Mouse (Mus musculus) layer of hippocampus, postnatal 36 days (tissue): ENCODE data around the gene Tnip1. TPM values are rescaled to one million over a fixed set of nuclear protein-coding genes. Genes with fewer than 3 reads are reported as not detected.
A peak's percentile ranks its signal among the peaks of the same experiment; 100 is the strongest.
"Not testable (repeated sequence)": the region's sequence is repeated elsewhere in the genome, so short reads cannot be mapped to it uniquely, and the experiment has no call there.

Experiments
- DNase-seq, 2 experiments: peaks; one replicate each; pipeline ENCODE4 v3.0.0; 2022
- total RNA-seq, 2 experiments: library from RNA; stranded (reverse); gene quantifications; 2 replicates each; pipeline ENCODE4 v1.2.3; 2021

Tnip1 gene
- total RNA-seq, 2 experiments from 2014 or later, result 34.2 to 36.6 TPM

- no peak for DNase-seq
Observed at GRCm38 (mm10) chr11:54907259-54907658, 55.5 kb downstream of the Tnip1 start.

GRCm38 (mm10) chr11:54906466-54906865 is 56.3 kb downstream of the Tnip1 start:
- no peak for DNase-seq

DNA sequence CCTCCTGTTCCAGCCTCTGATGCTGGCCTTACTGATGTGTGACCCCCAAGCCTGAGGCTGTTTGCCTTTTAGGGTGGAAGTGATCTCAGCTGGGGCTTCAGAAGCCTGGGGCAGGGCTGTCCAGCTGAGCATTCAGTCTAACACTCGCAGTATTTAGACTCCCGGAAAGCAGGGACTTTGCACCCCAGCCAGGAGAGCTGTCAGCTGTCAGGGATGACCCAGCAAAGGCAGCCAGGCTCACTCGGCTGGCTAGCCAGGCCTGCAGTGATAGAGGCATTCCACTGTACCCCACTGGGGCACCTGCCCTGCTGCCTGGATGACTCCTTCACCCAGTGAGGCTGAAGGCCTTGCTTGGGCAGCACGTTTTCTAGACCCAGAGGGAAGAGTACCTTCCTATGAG is 56.8 kb downstream of the Tnip1 start:
- DNase-seq, result no peak

- no peak for DNase-seq
Observed at GRCm38 (mm10) chr11:54905086-54905485, 57.6 kb downstream of the Tnip1 start.

- no peak for DNase-seq
Observed at GRCm38 (mm10) chr11:54903940-54904706, 58.6 kb downstream of the Tnip1 start.

- no peak for DNase-seq
Observed at GRCm38 (mm10) chr11:54903339-54903738, 59.4 kb downstream of the Tnip1 start.

DNA sequence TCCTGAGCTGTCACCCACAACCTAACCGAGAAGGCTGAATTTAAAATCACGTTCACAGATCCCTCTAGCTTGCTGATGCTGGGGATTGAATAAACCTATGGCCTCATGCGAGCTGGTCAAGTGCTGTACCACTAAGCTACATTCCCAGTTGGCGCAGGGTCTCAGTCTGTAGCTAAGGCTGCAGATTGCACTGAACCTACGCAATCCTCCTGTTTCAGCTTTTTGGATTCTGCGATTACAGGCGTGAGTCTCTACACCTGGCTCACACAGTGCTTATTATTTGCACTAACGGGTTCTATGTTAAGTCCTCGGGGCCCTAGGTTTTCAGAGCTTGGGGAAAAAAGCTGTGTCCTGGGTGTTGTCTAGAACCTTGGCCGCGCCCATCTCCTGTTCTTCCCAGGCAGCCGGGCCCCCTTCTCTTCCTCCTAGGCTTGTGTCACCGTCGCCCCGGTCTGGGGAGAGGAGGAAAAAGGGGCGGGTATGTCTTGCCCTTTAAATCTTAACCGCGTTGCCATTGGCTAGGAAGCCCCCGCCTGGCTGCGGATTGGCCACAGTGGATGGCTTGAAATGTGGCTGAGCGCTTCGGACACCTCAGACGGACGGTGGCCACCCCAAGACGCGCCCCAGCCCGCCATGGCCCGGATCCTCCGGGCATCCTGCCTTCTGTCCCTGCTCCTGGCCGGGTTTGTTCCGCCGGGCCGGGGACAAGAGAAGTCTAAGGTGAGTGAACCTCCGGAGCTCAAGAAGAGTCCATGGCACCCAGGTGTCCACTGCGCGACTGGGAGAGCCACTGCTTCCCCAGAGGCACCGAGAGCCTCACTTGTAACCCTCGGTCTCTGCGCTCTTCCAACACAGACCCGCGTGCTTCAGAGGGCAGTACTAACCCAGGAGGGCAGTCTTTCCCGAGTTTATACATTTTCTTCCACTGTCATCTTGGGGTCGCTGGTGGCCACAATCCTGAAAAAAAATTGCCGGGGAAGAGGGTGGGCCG is 60.1 kb downstream of the Tnip1 start, which contains the start of gene Gpx3:
Gene Gpx3 (plus strand): TSS at position 121 of the 991 bp plus-strand sequence.
- DNase-seq, result peak; percentile 33 to 45

DNA sequence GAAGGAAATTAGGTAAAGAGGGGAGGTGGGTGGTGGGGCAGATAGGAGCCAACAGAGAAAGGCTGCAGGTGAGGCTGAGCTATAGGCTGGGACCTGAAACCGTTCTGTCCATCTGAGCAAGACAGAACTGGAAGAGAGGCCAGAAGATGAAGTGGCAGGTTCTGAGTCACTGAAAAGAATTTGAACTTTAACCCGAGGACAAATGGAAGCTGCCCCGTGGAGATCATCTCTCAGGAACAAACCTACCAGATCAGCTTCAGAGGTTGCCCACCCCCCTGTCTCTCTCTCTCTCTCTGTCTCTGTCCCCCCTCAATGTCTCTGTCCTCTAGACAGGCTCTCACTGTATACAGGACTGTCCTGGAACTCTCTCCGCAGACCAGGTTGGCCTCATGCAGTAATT is 63.1 kb downstream of the Tnip1 start:
- no peak for DNase-seq

DNA sequence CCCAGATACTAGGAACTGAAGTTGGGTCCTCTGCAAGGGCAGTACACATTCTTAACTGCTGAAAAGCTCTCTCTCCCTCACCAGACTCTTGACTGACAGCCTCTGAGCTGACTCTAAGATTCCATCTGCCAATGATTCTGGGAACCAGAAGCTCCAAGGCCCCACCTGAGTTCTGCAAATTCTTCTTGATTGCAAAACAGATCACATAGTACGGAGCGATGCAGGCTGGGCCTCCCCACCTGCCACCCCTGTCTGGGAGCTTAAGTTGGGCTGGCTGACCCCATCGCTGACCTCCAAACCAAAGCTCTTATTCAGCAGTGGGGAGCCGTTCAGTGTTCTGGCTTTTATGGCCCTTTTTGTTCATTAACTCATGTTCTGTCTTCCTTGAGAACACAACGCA is 65.2 kb downstream of the Tnip1 start:
- no peak for DNase-seq

- DNase-seq, result not testable (repeated sequence)
Observed at GRCm38 (mm10) chr11:54896646-54897045, 66.1 kb downstream of the Tnip1 start.

DNA sequence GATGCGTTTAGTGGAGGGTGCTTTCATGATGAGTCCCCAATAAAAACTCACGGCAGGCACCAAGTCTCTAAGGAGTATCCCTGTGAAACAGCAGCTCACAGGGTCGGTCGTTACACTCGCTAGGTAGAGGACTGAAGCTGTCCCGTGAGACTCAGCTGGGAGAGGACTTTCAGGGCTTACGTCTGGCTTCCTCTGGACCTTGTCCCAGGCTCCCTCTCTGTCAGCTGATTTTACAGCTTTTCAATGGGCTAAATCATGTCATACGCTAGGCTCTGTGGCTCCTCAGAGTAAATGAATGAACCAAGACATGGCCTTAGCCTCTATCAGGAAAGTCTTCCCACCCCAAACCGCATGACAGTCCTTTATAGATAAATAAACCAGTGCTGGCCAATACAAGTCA is 68.1 kb downstream of the Tnip1 start:
- DNase-seq, result no peak

- DNase-seq, result no peak
Observed at GRCm38 (mm10) chr11:54892091-54892490, 70.6 kb downstream of the Tnip1 start.

- no peak for DNase-seq
Observed at GRCm38 (mm10) chr11:54891341-54891740, 71.4 kb downstream of the Tnip1 start.

GRCm38 (mm10) chr11:54887927-54888326 is 74.8 kb downstream of the Tnip1 start:
- no peak for DNase-seq

DNA sequence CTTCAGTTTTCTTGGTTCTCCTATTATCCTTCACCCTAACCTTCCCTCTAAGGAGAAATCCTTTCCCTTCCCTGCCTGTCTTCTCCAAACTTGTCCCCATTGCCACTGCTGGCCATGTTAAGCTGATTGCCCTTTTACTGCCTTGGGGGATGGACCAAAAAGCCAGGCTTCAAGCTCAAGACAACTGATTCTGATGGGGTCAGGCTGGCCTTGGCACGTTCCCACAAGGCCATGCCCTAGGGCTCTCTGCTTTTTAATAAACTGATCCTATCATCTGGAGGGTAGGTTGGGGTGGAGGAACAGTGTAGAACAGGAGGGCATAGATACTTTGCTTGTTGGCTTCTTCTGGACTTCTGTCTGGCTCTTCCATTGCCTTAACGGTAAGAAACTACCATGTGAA is 77.3 kb downstream of the Tnip1 start:
- DNase-seq, result no peak

DNA sequence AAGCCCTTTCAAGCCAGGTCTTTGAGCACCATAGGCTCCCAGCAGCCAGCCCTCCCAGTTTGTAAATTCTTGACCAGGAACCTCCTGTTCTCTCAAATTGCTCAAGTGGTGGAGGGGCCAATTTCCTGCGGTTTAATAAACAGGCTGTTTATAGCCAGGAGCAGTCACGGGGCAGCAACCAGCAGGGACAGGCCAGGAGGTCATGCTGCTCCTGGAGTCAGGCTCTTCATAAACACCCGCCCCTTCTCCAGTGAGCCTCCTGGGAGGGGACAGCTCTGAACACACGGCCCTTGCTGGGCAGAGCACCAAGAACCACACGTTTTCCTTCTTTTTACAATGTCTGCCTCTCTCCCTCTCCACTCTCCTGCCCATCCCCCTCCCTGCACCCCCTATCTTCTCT is 77.8 kb downstream of the Tnip1 start:
- no peak for DNase-seq

GRCm38 (mm10) chr11:54884197-54884828 is 78.4 kb downstream of the Tnip1 start:
- no peak for DNase-seq

GRCm38 (mm10) chr11:54882671-54883070 is 80.0 kb downstream of the Tnip1 start:
- no peak for DNase-seq

GRCm38 (mm10) chr11:54881051-54881474 is 81.7 kb downstream of the Tnip1 start:
- DNase-seq, result no peak

DNA sequence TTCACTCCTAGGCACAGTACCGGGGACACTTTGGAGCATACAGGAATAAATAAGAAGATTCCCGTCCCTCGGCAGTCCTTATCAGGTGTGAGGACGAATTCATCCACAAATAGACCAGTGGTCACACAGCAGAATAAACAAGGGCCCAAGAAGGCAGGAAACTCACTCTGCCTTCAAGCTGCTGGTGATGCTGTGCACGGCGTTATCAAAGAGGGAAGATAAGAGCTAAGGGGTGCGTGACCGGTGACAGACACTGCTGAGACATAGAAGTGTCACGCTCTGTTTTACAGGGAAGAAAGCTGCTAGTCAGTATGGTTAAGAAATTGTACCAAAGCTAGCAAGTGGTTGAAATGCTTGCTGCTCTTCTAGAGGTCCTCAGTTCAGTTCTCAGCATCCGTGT is 82.8 kb downstream of the Tnip1 start:
- DNase-seq, result no peak

DNA sequence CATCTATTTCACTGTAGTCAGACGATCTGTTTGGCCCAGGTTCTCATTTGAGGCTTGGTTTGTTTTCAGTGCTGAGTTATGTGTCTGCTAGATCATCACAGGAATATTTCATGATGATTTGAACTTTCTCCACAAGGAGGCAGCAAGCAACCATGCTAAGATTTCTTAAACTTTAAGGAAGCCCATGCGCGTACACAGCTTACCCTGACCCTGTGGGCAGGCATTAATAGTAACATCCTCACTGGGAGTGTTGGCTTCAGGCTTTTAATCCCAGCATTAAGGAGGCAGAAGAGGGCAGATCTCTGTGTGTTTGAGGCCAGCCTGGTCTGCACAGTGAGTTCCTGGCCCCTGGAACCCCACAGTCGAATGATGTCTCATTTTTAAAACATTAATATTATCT is 83.3 kb downstream of the Tnip1 start:
- DNase-seq, result no peak

DNA sequence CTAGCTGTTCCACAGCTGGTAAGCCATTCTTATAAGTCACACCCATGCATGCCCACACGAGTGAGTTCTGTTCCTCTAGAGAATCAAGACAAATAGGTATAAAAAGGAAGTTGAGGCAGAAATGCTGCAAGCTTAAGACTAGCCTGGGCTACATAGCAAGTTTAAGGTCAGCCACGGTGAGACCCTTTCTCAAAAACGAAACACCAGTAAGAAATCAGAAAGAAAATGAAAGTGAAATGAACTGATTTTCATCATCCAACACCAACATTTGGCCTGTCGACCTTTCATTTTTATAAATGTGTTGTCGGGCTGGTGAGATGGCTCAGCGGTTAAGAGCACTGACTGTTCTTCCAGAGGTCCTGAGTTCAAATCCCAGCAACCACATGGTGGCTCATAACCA is 83.8 kb downstream of the Tnip1 start:
- no peak for DNase-seq

DNA sequence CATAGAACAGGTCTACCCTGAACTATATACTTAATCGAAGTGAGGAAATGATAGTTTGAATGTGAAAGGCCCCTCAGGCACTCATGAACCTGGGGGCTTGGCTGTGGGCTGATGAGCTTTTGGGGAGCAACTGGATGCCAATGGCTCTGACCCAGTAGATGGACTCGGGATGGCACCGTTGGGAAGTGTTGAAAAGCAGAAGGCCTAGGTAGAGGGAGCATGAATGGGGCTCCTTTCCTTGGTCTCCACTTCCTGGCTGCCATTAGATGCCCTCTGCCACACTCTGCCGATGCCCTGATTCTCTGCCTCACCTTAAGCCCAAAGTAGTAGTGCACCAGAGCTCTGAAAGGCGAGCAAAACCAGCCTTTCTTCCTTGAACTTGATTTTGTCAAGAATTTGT is 86.7 kb downstream of the Tnip1 start:
- no peak for DNase-seq
